Mouse (Mus musculus): Measurements from ENCODE around the gene Zdhhc21. TPM values are rescaled to one million over a fixed set of nuclear protein-coding genes. Genes with fewer than 3 reads are reported as not detected.

Zdhhc21 gene
- polyA plus RNA-seq (2014; fragmentation: Nextera tagmentation; extraction: Ambion mirVana), result 11.5 and 15.6 TPM in 2 replicates

GRCm38 (mm10) chr4:82859131-82860125, at the start of gene Zdhhc21:
Gene Zdhhc21, minus strand, starts transcription at chr4:82859958.
- Histone ChIP-seq H3K27me3 (ENCODE audit: control insufficient read depth, insufficient read depth, low read length) (no peaks in the 10 kb centered on the region), H3K9ac (ENCODE audit: low read length) (peak within 1 kb of the TSS; percentile 90), H3K27ac (ENCODE audit: low read depth, low read length) (peak within 1 kb of the TSS; percentile 67), H3K4me1 (ENCODE audit: control insufficient read depth, insufficient read depth, low read length) (peaks cover 6% of the 10 kb centered on the region), H3K4me3 (ENCODE audit: low read depth, low read length) (peak within 1 kb of the TSS; percentile 83), H3K4me2 (peak within 1 kb of the TSS; percentile 73), H3K9me3 (ENCODE audit: control insufficient read depth, low read length) (no peaks in the 10 kb centered on the region), H3K36me3 (ENCODE audit: control insufficient read depth, insufficient read depth, low read length) (no peaks in the 10 kb centered on the region)
- under 1% methylated on average over 78 of the region's 82 CpGs for WGBS
- ATAC-seq (ENCODE audit: low FRiP score) (peak; percentile 94), DNase-seq (ENCODE audit: low spot score, missing footprints) (peak; percentile 96)

- H3K9me3 ChIP-seq (ENCODE audit: control insufficient read depth, low read length), result no peaks in the 10 kb centered on the region
- H3K4me2 ChIP-seq, result no peak overlapping the region
- H3K4me3 ChIP-seq (ENCODE audit: low read depth, low read length), result no peak overlapping the region
- no peak overlapping the region for H3K9ac ChIP-seq (ENCODE audit: low read length)
- H3K4me1 ChIP-seq (ENCODE audit: control insufficient read depth, insufficient read depth, low read length), result no peaks in the 10 kb centered on the region
- ATAC-seq (ENCODE audit: low FRiP score), result no peak
- 91% methylated on average over 10 of the region's 10 CpGs for WGBS
- no peak overlapping the region for H3K27ac ChIP-seq (ENCODE audit: low read depth, low read length)
- no peaks in the 10 kb centered on the region for H3K27me3 ChIP-seq (ENCODE audit: control insufficient read depth, insufficient read depth, low read length)
- no peaks in the 10 kb centered on the region for H3K36me3 ChIP-seq (ENCODE audit: control insufficient read depth, insufficient read depth, low read length)
- DNase-seq (ENCODE audit: low spot score, missing footprints), result no peak
These were observed 35.5 kb upstream of the Zdhhc21 start for GRCm38 (mm10) chr4:82895227-82895626.

- ATAC-seq (ENCODE audit: low FRiP score) (no peak), DNase-seq (ENCODE audit: low spot score, missing footprints) (peak; percentile 26)
- Histone ChIP-seq H3K9ac (ENCODE audit: low read length) (no peak overlapping the region), H3K36me3 (ENCODE audit: control insufficient read depth, insufficient read depth, low read length) (no peaks in the 10 kb centered on the region), H3K9me3 (ENCODE audit: control insufficient read depth, low read length) (no peaks in the 10 kb centered on the region), H3K4me2 (no peak overlapping the region), H3K4me3 (ENCODE audit: low read depth, low read length) (no peak overlapping the region), H3K27me3 (ENCODE audit: control insufficient read depth, insufficient read depth, low read length) (no peaks in the 10 kb centered on the region), H3K27ac (ENCODE audit: low read depth, low read length) (no peak overlapping the region), H3K4me1 (ENCODE audit: control insufficient read depth, insufficient read depth, low read length) (no peaks in the 10 kb centered on the region)
- 83% methylated on average over 5 of the region's 5 CpGs for WGBS
These were observed 32.5 kb upstream of the Zdhhc21 start for GRCm38 (mm10) chr4:82892247-82892646.

- H3K4me3 ChIP-seq (ENCODE audit: low read depth, low read length), result no peak overlapping the region
- peak; percentile 57 for DNase-seq (ENCODE audit: low spot score, missing footprints)
- 89% methylated on average over 2 of the region's 2 CpGs for WGBS
- ATAC-seq (ENCODE audit: low FRiP score), result no peak
- H3K27me3 ChIP-seq (ENCODE audit: control insufficient read depth, insufficient read depth, low read length), result no peaks in the 10 kb centered on the region
- H3K9me3 ChIP-seq (ENCODE audit: control insufficient read depth, low read length), result no peaks in the 10 kb centered on the region
- no peak overlapping the region for H3K4me2 ChIP-seq
- H3K36me3 ChIP-seq (ENCODE audit: control insufficient read depth, insufficient read depth, low read length), result no peaks in the 10 kb centered on the region
- no peak overlapping the region for H3K9ac ChIP-seq (ENCODE audit: low read length)
- no peaks in the 10 kb centered on the region for H3K4me1 ChIP-seq (ENCODE audit: control insufficient read depth, insufficient read depth, low read length)
- no peak overlapping the region for H3K27ac ChIP-seq (ENCODE audit: low read depth, low read length)
These were observed 31.8 kb upstream of the Zdhhc21 start for GRCm38 (mm10) chr4:82891566-82891965.

GRCm38 (mm10) chr4:82891049-82891448, 31.3 kb upstream of the Zdhhc21 start:
- H3K4me2 ChIP-seq, result no peak overlapping the region
- H3K9me3 ChIP-seq (ENCODE audit: control insufficient read depth, low read length), result no peaks in the 10 kb centered on the region
- no peak overlapping the region for H3K4me3 ChIP-seq (ENCODE audit: low read depth, low read length)
- DNase-seq (ENCODE audit: low spot score, missing footprints) (peak; percentile 70), ATAC-seq (ENCODE audit: low FRiP score) (no peak)
- no peak overlapping the region for H3K9ac ChIP-seq (ENCODE audit: low read length)
- H3K4me1 ChIP-seq (ENCODE audit: control insufficient read depth, insufficient read depth, low read length), result no peaks in the 10 kb centered on the region
- no peaks in the 10 kb centered on the region for H3K36me3 ChIP-seq (ENCODE audit: control insufficient read depth, insufficient read depth, low read length)
- no peaks in the 10 kb centered on the region for H3K27me3 ChIP-seq (ENCODE audit: control insufficient read depth, insufficient read depth, low read length)
- 82% methylated on average over 7 of the region's 7 CpGs for WGBS
- no peak overlapping the region for H3K27ac ChIP-seq (ENCODE audit: low read depth, low read length)

GRCm38 (mm10) chr4:82890585-82890984, 30.8 kb upstream of the Zdhhc21 start:
- ATAC-seq (ENCODE audit: low FRiP score), result no peak
- H3K27ac ChIP-seq (ENCODE audit: low read depth, low read length), result no peak overlapping the region
- WGBS, result 76% methylated on average over 4 of the region's 4 CpGs

GRCm38 (mm10) chr4:82886148-82886547, 26.4 kb upstream of the Zdhhc21 start:
- Histone ChIP-seq H3K4me3 (ENCODE audit: low read depth, low read length) (no peak overlapping the region), H3K4me2 (no peak overlapping the region), H3K4me1 (ENCODE audit: control insufficient read depth, insufficient read depth, low read length) (no peaks in the 10 kb centered on the region), H3K36me3 (ENCODE audit: control insufficient read depth, insufficient read depth, low read length) (no peaks in the 10 kb centered on the region), H3K9me3 (ENCODE audit: control insufficient read depth, low read length) (no peaks in the 10 kb centered on the region), H3K9ac (ENCODE audit: low read length) (no peak overlapping the region), H3K27me3 (ENCODE audit: control insufficient read depth, insufficient read depth, low read length) (no peaks in the 10 kb centered on the region), H3K27ac (ENCODE audit: low read depth, low read length) (no peak overlapping the region)
- 69% methylated on average over 2 of the region's 2 CpGs for WGBS
- peak; percentile 33 for DNase-seq (ENCODE audit: low spot score, missing footprints)
- no peak for ATAC-seq (ENCODE audit: low FRiP score)

More at GRCm38 (mm10) chr4:82890585-82890984, 30.8 kb upstream of the Zdhhc21 start:
- Histone ChIP-seq H3K9ac (ENCODE audit: low read length) (no peak overlapping the region), H3K4me3 (ENCODE audit: low read depth, low read length) (no peak overlapping the region), H3K36me3 (ENCODE audit: control insufficient read depth, insufficient read depth, low read length) (no peaks in the 10 kb centered on the region), H3K4me1 (ENCODE audit: control insufficient read depth, insufficient read depth, low read length) (no peaks in the 10 kb centered on the region), H3K4me2 (no peak overlapping the region), H3K9me3 (ENCODE audit: control insufficient read depth, low read length) (no peaks in the 10 kb centered on the region), H3K27me3 (ENCODE audit: control insufficient read depth, insufficient read depth, low read length) (no peaks in the 10 kb centered on the region)
- peak; percentile 57 for DNase-seq (ENCODE audit: low spot score, missing footprints)

- no peaks in the 10 kb centered on the region for H3K36me3 ChIP-seq (ENCODE audit: control insufficient read depth, insufficient read depth, low read length)
- DNase-seq (ENCODE audit: low spot score, missing footprints) (no peak), ATAC-seq (ENCODE audit: low FRiP score) (no peak)
These were observed 25.8 kb upstream of the Zdhhc21 start for GRCm38 (mm10) chr4:82885535-82885913.

More at GRCm38 (mm10) chr4:82885535-82885913, 25.8 kb upstream of the Zdhhc21 start:
- H3K4me2 ChIP-seq, result no peak overlapping the region
- H3K27ac ChIP-seq (ENCODE audit: low read depth, low read length), result no peak overlapping the region
- H3K9ac ChIP-seq (ENCODE audit: low read length), result no peak overlapping the region
- 60% methylated on average over 1 of the region's 1 CpGs for WGBS
- H3K9me3 ChIP-seq (ENCODE audit: control insufficient read depth, low read length), result no peaks in the 10 kb centered on the region
- no peak overlapping the region for H3K4me3 ChIP-seq (ENCODE audit: low read depth, low read length)
- no peaks in the 10 kb centered on the region for H3K4me1 ChIP-seq (ENCODE audit: control insufficient read depth, insufficient read depth, low read length)
- no peaks in the 10 kb centered on the region for H3K27me3 ChIP-seq (ENCODE audit: control insufficient read depth, insufficient read depth, low read length)

All from midbrain, embryonic 11.5 days (tissue).